Mouse (Mus musculus): ENCODE data around the gene Srpk1. TPM values are rescaled to one million over a fixed set of nuclear protein-coding genes. Genes with fewer than 3 reads are reported as not detected.

The Srpk1 gene
- total and polyA plus RNA-seq, 3 experiments, result 119 to 211 (median 125) TPM

GRCm38 (mm10) chr17:28612603-28613002 lies 9.9 kb downstream of the Srpk1 start (continued):
- TF ChIP-seq CHD2 (IDR thresholded peaks at IDR 0.05; ENCODE audit: low read length), result no peak
- no peak for TF ChIP-seq ZMIZ1 (IDR thresholded peaks at IDR 0.05; ENCODE audit: low read depth, low read length)
- no peak for TF ChIP-seq CTCF (IDR thresholded peaks at IDR 0.05 in 2 of 3, conservative IDR thresholded peaks at IDR 0.05 in 1 of 3; ENCODE audit: control insufficient read depth in 1 of 3, insufficient read depth in 1 of 3, low read depth in 2 of 3, low read length in 3 of 3, poor library complexity in 1 of 3, severe bottlenecking in 1 of 3)
- no peak for TF ChIP-seq SMC3 (IDR thresholded peaks at IDR 0.05; ENCODE audit: low read depth, low read length)
- no peak for TF ChIP-seq MAX (IDR thresholded peaks at IDR 0.05; ENCODE audit: low read length)
- TF ChIP-seq RCOR1 (IDR thresholded peaks at IDR 0.05; ENCODE audit: low read depth, low read length), result peak; percentile 11; the same call in 1 of the 2 replicates
- TF ChIP-seq MAZ (IDR thresholded peaks at IDR 0.05; ENCODE audit: low read depth, low read length), result no peak
- no peak for TF ChIP-seq POLR2AphosphoS5 (IDR thresholded peaks at IDR 0.05; ENCODE audit: borderline replicate concordance, low read depth, low read length)
- TF ChIP-seq GATA1 (IDR thresholded peaks at IDR 0.05; ENCODE audit: low read depth, low read length), result peak; percentile 74

- Histone ChIP-seq H3K4me1 (ENCODE audit: control insufficient read depth in 1 of 2, insufficient read depth in 2 of 2, low read length in 2 of 2) (peaks cover 19 to 22% of the 10 kb centered on the region in 2 experiments), H3K36me3 (ENCODE audit: control insufficient read depth in 1 of 2, insufficient read depth in 2 of 2, low read length in 2 of 2) (peaks cover 36 to 43% of the 10 kb centered on the region in 2 experiments), H3K9ac (ENCODE audit: control insufficient read depth, low read depth, low read length, poor library complexity, severe bottlenecking) (no peak overlapping the region), H3K79me2 (ENCODE audit: control insufficient read depth, insufficient read depth, low read length, poor library complexity) (peaks cover 36% of the 10 kb centered on the region), H3K4me3 (ENCODE audit: control insufficient read depth in 1 of 2, insufficient read depth in 1 of 2, low read depth in 2 of 2, low read length in 2 of 2) (no peak overlapping the region), H3K27ac (ENCODE audit: control insufficient read depth, low read depth, low read length) (no peak overlapping the region), H3K27me3 (ENCODE audit: control insufficient read depth in 1 of 2, insufficient read depth in 2 of 2, low read length in 2 of 2) (no peaks in the 10 kb centered on the region), H3K9me3 (replicated peaks; ENCODE audit: insufficient read depth, low read length) (no peaks in the 10 kb centered on the region)
- no peak for TF ChIP-seq UBTF (IDR thresholded peaks at IDR 0.05; ENCODE audit: borderline replicate concordance, insufficient read depth, low read depth, low read length)
- TF ChIP-seq TBP (IDR thresholded peaks at IDR 0.05; ENCODE audit: low read depth, low read length), result no peak
- TF ChIP-seq ZMIZ1 (IDR thresholded peaks at IDR 0.05; ENCODE audit: low read depth, low read length), result no peak
- TF ChIP-seq MAFK (IDR thresholded peaks at IDR 0.05; ENCODE audit: borderline replicate concordance, low read depth, low read length), result no peak
- TF ChIP-seq EP300 (IDR thresholded peaks at IDR 0.05; ENCODE audit: low read depth in 1 of 2, low read length in 2 of 2), result peak in 1 of 2 experiments; percentile 40; a peak in 1 of 4 replicates
- TF ChIP-seq SIN3A (IDR thresholded peaks at IDR 0.05; ENCODE audit: low read length), result peak; percentile 50
- TF ChIP-seq GATA1 (IDR thresholded peaks at IDR 0.05; ENCODE audit: low read depth, low read length), result peak; percentile 45; the same call in 1 of the 2 replicates
- TF ChIP-seq ZNF384 (IDR thresholded peaks at IDR 0.05; ENCODE audit: low read depth, low read length), result no peak
- TF ChIP-seq NELFE (IDR thresholded peaks at IDR 0.05; ENCODE audit: low read depth, low read length), result no peak
- no peak for TF ChIP-seq TAL1 (IDR thresholded peaks at IDR 0.05; ENCODE audit: low read length)
- TF ChIP-seq CTCF (IDR thresholded peaks at IDR 0.05 in 2 of 3, conservative IDR thresholded peaks at IDR 0.05 in 1 of 3; ENCODE audit: control insufficient read depth in 1 of 3, insufficient read depth in 1 of 3, low read depth in 2 of 3, low read length in 3 of 3, poor library complexity in 1 of 3, severe bottlenecking in 1 of 3), result no peak
- no peak for TF ChIP-seq HCFC1 (IDR thresholded peaks at IDR 0.05; ENCODE audit: low read depth, low read length)
- 0 out of 2 replicates have a peak, but pooled peaks have one; percentile 37 for TF ChIP-seq MYC (IDR thresholded peaks at IDR 0.05; ENCODE audit: low read depth, low read length)
- peak; percentile 48; the same call in 1 of the 2 replicates for TF ChIP-seq RCOR1 (IDR thresholded peaks at IDR 0.05; ENCODE audit: low read depth, low read length)
- TF ChIP-seq USF1 (IDR thresholded peaks at IDR 0.05; ENCODE audit: low read depth, low read length), result no peak
- TF ChIP-seq MYB (IDR thresholded peaks at IDR 0.05; ENCODE audit: low read depth, low read length), result no peak
- no peak for TF ChIP-seq MAZ (IDR thresholded peaks at IDR 0.05; ENCODE audit: low read depth, low read length)
- TF ChIP-seq MXI1 (IDR thresholded peaks at IDR 0.05; ENCODE audit: low read depth, low read length), result no peak
- no peak for TF ChIP-seq USF2 (IDR thresholded peaks at IDR 0.05; ENCODE audit: borderline replicate concordance in 1 of 2, insufficient read depth in 1 of 2, low read depth in 1 of 2, low read length in 2 of 2)
- TF ChIP-seq RAD21 (IDR thresholded peaks at IDR 0.05; ENCODE audit: low read depth, low read length), result no peak
- TF ChIP-seq GABPA (IDR thresholded peaks at IDR 0.05; ENCODE audit: low read depth, low read length), result no peak
- TF ChIP-seq ZKSCAN1 (IDR thresholded peaks at IDR 0.05; ENCODE audit: low read depth, low read length), result no peak
- TF ChIP-seq JUND (IDR thresholded peaks at IDR 0.05; ENCODE audit: low read depth, low read length), result no peak
- no peak for TF ChIP-seq BHLHE40 (IDR thresholded peaks at IDR 0.05; ENCODE audit: borderline replicate concordance, low read depth, low read length)
- TF ChIP-seq ZC3H11A (IDR thresholded peaks at IDR 0.05; ENCODE audit: low read depth, low read length), result no peak
- TF ChIP-seq NRF1 (IDR thresholded peaks at IDR 0.05; ENCODE audit: insufficient read depth, low read depth, low read length, poor library complexity, severe bottlenecking), result no peak
- no peak for TF ChIP-seq TCF12 (IDR thresholded peaks at IDR 0.05; ENCODE audit: low read depth, low read length)
- TF ChIP-seq SMC3 (IDR thresholded peaks at IDR 0.05; ENCODE audit: low read depth, low read length), result no peak
- TF ChIP-seq ELF1 (IDR thresholded peaks at IDR 0.05; ENCODE audit: low read depth, low read length), result no peak
- no peak for TF ChIP-seq MAX (IDR thresholded peaks at IDR 0.05; ENCODE audit: low read length)
- no peak for TF ChIP-seq E2F4 (IDR thresholded peaks at IDR 0.05; ENCODE audit: borderline replicate concordance, low read depth, low read length)
- peak; percentile 58 for DNase-seq (ENCODE audit: low read depth, low spot score)
Measured at GRCm38 (mm10) chr17:28609543-28609942, 13.0 kb downstream of the Srpk1 start.

Data from MEL (cell line).